Mouse (Mus musculus): Measurements from ENCODE around the gene Nagpa. TPM values are rescaled to one million over a fixed set of nuclear protein-coding genes. Genes with fewer than 3 reads are reported as not detected.

The Nagpa gene
- total and polyA plus RNA-seq, 3 experiments, result 34.0 to 60.5 TPM; not detected in 1

DNA sequence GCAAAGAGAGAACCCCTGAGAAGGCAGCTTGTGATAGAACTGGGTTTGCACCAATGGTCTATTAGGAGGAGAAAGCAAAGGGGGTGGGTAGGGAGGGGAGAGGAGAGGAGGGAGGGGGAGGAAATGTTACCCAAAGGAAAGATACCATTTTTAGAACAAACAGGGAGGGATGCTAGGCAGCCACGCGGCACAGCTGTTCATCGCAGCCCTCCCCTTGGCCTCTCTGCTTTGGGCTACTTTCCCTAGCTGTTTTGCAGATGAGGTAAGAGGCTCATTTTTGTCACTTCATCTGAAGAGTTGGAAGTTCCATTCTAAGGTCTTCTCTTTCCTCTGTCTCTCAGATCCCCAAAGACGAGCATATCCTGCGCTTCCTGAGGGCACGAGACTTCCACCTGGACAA, 31.2 kb downstream of the Nagpa start:
- no peak overlapping the region for H3K9ac ChIP-seq (ENCODE audit: control insufficient read depth, low read depth, low read length, poor library complexity, severe bottlenecking)
- TF ChIP-seq CHD2 (IDR thresholded peaks at IDR 0.05; ENCODE audit: low read length) (no peak), MYC (IDR thresholded peaks at IDR 0.05; ENCODE audit: low read depth, low read length) (no peak), POLR2AphosphoS2 (IDR thresholded peaks at IDR 0.05; ENCODE audit: low read length) (no peak), MAZ (IDR thresholded peaks at IDR 0.05; ENCODE audit: low read depth, low read length) (no peak), NELFE (IDR thresholded peaks at IDR 0.05; ENCODE audit: low read depth, low read length) (no peak), TCF12 (IDR thresholded peaks at IDR 0.05; ENCODE audit: low read depth, low read length) (no peak), MXI1 (IDR thresholded peaks at IDR 0.05; ENCODE audit: low read depth, low read length) (no peak), ZKSCAN1 (IDR thresholded peaks at IDR 0.05; ENCODE audit: low read depth, low read length) (no peak), GATA1 (IDR thresholded peaks at IDR 0.05; ENCODE audit: low read depth, low read length) (no peak), HCFC1 (IDR thresholded peaks at IDR 0.05; ENCODE audit: low read depth, low read length) (no peak), ETS1 (IDR thresholded peaks at IDR 0.05; ENCODE audit: low read depth, low read length) (no peak), SMC3 (IDR thresholded peaks at IDR 0.05; ENCODE audit: low read depth, low read length) (no peak), EP300 (IDR thresholded peaks at IDR 0.05; ENCODE audit: low read depth in 1 of 2, low read length in 2 of 2) (no peak), JUND (IDR thresholded peaks at IDR 0.05; ENCODE audit: low read depth, low read length) (no peak), MEF2A (IDR thresholded peaks at IDR 0.05; ENCODE audit: extremely low read depth, insufficient replicate concordance, low read depth, low read length, poor library complexity, severe bottlenecking) (no peak), MYB (IDR thresholded peaks at IDR 0.05; ENCODE audit: low read depth, low read length) (no peak), E2F4 (IDR thresholded peaks at IDR 0.05; ENCODE audit: borderline replicate concordance, low read depth, low read length) (no peak), RAD21 (IDR thresholded peaks at IDR 0.05; ENCODE audit: low read depth, low read length) (no peak)
- no peaks in the 10 kb centered on the region for H3K79me2 ChIP-seq (ENCODE audit: control insufficient read depth, insufficient read depth, low read length, poor library complexity)
- H3K4me1 ChIP-seq (ENCODE audit: control insufficient read depth in 1 of 2, insufficient read depth in 2 of 2, low read length in 2 of 2), result no peaks in the 10 kb centered on the region
- no peaks in the 10 kb centered on the region for H3K36me3 ChIP-seq (ENCODE audit: control insufficient read depth in 1 of 2, insufficient read depth in 2 of 2, low read length in 2 of 2)
- no peak overlapping the region for H3K4me3 ChIP-seq (ENCODE audit: control insufficient read depth in 1 of 2, insufficient read depth in 1 of 2, low read depth in 2 of 2, low read length in 2 of 2)
- DNase-seq (ENCODE audit: low read depth, low spot score), result no peak
- H3K9me3 ChIP-seq (replicated peaks; ENCODE audit: insufficient read depth, low read length), result no peaks in the 10 kb centered on the region
- H3K27me3 ChIP-seq (ENCODE audit: control insufficient read depth in 1 of 2, insufficient read depth in 2 of 2, low read length in 2 of 2), result peaks cover 0 to 1% of the 10 kb centered on the region in 2 experiments; a peak in 1 of 4 replicates
- H3K27ac ChIP-seq (ENCODE audit: control insufficient read depth, low read depth, low read length), result no peak overlapping the region

DNA sequence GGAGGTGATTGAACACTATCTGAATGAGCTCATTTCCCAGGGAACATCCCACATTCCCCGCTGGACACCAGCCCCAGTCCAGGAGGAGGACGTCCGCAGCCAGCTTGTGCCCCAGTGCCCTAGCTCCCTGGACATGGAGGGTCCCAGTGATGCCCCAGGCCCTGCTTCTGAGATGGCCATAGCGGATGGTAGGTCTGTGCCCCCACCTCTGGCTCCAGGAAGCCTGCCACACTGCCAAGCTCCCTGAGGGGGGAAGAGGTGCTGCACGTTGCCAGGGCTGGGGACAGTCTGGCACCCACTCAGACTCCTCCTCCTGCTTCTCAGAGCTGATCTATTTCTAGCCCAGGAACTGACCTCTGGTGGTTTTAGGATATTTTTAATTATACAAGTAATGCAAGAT, 35.0 kb downstream of the Nagpa start:
- no peaks in the 10 kb centered on the region for H3K79me2 ChIP-seq (ENCODE audit: control insufficient read depth, insufficient read depth, low read length, poor library complexity)
- no peak overlapping the region for H3K9ac ChIP-seq (ENCODE audit: control insufficient read depth, low read depth, low read length, poor library complexity, severe bottlenecking)
- no peak for DNase-seq (ENCODE audit: low read depth, low spot score)
- no peak overlapping the region for H3K4me3 ChIP-seq (ENCODE audit: control insufficient read depth in 1 of 2, insufficient read depth in 1 of 2, low read depth in 2 of 2, low read length in 2 of 2)
- TF ChIP-seq ZNF384 (IDR thresholded peaks at IDR 0.05; ENCODE audit: low read depth, low read length) (no peak), RAD21 (IDR thresholded peaks at IDR 0.05; ENCODE audit: low read depth, low read length) (no peak), TCF12 (IDR thresholded peaks at IDR 0.05; ENCODE audit: low read depth, low read length) (no peak), CTCF (IDR thresholded peaks at IDR 0.05 in 2 of 3, conservative IDR thresholded peaks at IDR 0.05 in 1 of 3; ENCODE audit: control insufficient read depth in 1 of 3, insufficient read depth in 1 of 3, low read depth in 2 of 3, low read length in 3 of 3, poor library complexity in 1 of 3, severe bottlenecking in 1 of 3) (no peak), MYC (IDR thresholded peaks at IDR 0.05; ENCODE audit: low read depth, low read length) (no peak), GABPA (IDR thresholded peaks at IDR 0.05; ENCODE audit: low read depth, low read length) (no peak), POLR2A (IDR thresholded peaks at IDR 0.05; ENCODE audit: control insufficient read depth in 1 of 2, insufficient read depth in 1 of 2, low read depth in 1 of 2, low read length in 2 of 2, poor library complexity in 1 of 2) (no peak), NELFE (IDR thresholded peaks at IDR 0.05; ENCODE audit: low read depth, low read length) (no peak), ZMIZ1 (IDR thresholded peaks at IDR 0.05; ENCODE audit: low read depth, low read length) (no peak)
- no peaks in the 10 kb centered on the region for H3K9me3 ChIP-seq (replicated peaks; ENCODE audit: insufficient read depth, low read length)
- H3K27ac ChIP-seq (ENCODE audit: control insufficient read depth, low read depth, low read length), result no peak overlapping the region
- H3K27me3 ChIP-seq (ENCODE audit: control insufficient read depth in 1 of 2, insufficient read depth in 2 of 2, low read length in 2 of 2), result peaks cover 0 to 1% of the 10 kb centered on the region in 2 experiments; a peak in 1 of 4 replicates
- no peaks in the 10 kb centered on the region for H3K36me3 ChIP-seq (ENCODE audit: control insufficient read depth in 1 of 2, insufficient read depth in 2 of 2, low read length in 2 of 2)
- no peaks in the 10 kb centered on the region for H3K4me1 ChIP-seq (ENCODE audit: control insufficient read depth in 1 of 2, insufficient read depth in 2 of 2, low read length in 2 of 2)
